Mouse (Mus musculus): ENCODE measurements around the gene Tpcn1. TPM values are rescaled to one million over a fixed set of nuclear protein-coding genes. Genes with fewer than 3 reads are reported as not detected.
A peak's percentile ranks its signal among the peaks of the same experiment; 100 is the strongest.

The Tpcn1 gene
- total RNA-seq (2022): 10 to 100 TPM; 33.9 to 44.5 (median 40.0) TPM

DNA sequence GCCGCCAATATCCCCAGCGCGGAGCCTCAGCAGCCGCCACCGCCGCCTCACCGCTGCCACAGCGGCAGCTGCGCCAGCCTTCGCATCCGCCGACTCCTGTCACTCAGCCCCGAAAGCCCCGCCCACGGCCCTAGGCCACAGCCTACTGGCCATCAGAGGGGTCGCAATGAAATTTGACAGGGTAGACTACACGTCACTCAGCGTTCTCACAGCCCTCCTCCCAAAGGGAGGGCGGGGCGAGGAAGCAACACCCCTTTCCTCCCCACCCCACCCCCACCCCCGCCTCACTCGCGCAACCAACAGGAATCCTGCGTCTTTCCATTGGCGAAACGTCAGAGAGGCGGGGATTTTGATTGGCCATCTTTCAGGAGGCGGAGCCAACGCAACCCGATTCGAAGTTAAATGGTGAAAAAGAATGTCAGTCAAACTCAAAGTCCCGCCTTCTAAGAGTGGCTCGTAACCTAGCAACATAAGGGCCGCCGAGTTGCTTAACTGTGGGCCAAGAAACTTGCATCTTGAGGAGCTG lies at the start of gene Tpcn1, which contains the start of gene Iqcd:
Gene Tpcn1 (minus strand): TSS at position 105 of the 526 bp plus-strand sequence.
Gene Iqcd (plus strand): TSS at position 448 of the 526 bp plus-strand sequence.
- peak; percentile 99 for DNase-seq

DNA sequence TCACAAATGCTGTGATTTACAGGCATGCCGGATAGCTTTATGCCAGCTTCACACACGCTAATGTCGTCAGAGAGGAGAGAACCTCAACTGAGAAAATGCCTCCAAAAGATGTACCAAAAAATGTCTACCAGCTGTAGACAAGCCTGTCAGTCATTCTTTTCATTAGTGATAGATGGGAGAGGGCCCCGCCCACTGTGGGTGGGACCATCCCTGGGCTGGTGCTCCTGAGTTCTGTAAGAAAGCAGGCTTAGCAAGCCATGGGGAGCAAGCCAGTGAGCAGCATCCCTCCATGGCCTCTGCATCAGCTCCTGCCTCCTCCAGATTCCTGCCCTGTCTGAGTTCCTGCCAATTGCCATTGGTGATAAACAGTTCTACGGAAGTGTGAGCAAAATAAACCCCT lies 47.2 kb upstream of the Tpcn1 start:
- no peak for DNase-seq

DNA sequence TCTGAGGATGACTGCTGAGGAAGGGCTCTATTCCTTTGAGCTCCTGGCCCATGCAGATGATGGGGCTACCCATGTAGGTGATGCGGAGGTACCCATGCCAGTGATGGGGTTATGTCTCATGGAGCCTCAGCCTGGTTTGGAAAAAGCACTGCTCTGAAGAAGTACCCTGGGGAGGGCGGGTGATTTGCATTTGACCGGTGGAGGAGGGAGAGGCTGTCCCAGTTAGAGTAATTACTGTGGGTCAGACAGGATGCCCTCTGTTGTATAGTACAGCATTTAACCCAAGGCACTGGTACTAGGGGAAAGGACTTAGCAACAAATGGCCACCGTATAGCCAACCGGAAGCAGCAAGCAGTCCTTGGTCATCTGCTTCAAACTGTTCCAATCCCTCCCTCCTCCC lies 46.4 kb upstream of the Tpcn1 start:
- DNase-seq: no peak

DNA sequence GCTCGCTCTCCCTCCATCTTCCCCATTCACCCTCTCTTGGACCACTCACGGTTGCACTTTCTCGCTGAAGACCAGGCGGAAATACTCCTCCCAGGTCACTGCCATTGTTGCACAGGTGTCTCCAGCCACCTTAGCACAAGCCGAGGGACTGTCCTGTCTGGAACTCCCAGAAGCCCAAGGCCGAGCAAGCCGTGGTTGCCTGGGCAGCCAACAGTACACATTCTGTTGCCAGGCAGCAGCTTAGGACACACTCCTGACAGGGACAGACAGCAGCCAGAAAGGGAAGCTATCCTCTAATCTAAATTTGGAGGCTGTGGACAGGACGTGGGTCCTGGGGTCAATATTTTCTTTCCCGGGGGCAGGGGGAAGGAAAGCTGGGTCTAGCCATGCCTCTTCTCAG lies 45.7 kb upstream of the Tpcn1 start, which contains the start of gene Cfap73:
Gene Cfap73 (minus strand): TSS at position 105 of the 400 bp plus-strand sequence.
- no peak for DNase-seq

DNA sequence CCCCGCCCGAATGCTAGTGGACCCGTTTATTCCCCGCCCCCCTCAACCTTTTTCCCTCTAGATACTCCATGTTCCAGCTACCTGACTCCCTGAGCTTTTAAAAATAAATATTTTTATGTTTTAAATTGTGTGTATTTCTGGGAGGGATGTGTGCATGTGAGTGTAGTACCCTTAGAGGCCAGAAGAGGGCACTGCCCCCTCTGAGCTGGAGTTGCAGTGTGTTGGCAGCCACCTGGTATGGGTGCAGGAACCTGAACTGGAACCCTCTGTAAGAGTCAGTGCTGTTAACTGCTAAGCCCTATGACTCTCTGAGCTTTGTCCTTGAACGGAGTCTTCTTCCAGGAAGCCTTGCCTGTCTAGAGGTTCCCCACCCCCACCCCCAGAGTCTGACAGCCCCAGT lies 43.4 kb upstream of the Tpcn1 start:
- no peak for DNase-seq

DNA sequence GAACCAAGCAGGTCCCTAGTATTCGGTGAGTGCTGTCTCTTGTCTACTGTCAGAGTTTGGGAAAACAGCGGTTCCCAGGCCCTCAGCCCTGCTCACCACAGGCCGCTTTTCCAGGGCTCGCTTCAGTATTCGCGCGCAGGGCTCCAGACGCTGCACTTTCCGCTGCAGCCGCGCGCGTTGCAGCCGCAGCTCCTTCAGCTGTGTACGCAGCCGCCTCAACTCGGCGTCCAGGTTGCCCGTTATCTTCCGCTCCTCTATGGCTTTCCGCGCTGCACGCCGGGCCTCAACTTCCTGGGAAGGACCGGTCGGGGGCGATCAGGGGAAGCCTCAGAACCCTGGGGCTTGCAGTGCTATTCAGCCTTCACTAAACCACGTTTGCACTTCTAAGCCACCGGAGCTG lies 42.7 kb upstream of the Tpcn1 start:
- no peak for DNase-seq

DNA sequence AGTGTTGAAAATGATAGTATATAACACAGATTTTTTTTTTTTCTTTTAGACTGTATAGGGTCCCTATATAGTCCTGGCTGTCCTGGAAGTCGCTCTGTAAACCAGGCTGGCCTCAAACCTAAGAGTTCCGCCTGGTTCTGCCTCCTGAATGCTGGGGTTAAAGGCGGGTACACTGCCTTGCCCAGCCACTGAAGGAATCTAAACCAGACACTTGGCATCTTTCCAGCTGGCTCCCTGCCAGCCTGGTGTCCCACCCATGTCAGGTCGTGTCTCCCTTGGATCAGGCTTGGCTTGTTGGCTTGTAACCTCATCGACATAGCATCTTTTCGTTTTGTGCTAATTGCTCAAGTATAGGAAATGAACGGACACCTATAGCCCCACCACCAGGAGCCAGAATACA lies 40.2 kb upstream of the Tpcn1 start:
- no peak for DNase-seq

DNA sequence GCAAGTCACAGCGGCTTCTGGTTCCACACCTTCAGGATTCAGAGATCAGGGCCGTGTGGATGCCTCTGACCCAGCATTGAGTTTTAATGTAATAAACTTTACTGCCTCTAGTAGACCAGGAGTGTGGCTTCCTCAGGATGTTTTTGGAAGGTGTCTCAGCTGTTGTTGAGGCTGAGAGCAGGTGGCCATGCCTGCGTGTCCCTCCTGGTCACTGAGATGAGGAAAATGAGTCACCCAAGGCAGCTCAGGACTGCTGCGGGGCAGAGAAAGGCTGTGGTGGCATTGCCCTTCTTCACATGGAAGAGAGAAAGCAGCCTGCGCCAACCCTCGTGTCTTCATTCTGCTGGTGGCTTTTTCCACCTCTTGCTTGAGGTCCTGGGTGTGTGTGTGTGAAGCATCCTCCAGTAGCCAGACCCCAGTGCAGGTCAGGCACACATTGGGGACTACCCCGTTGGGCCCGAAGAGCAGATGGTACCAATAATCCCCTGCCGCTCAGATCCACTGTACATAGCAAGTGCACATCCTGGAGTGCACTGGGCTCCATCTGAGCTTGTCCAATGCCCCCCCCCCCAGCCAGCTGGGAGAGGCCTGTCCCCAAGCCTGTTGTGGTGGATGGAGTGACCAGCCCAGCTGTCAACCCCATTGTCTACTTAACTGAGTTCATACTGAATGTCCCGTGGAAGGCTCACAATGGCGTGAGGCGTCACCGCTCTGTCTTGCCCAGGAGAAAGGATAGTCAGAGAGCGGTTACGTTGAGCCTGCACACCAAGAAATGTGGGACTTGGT lies 39.2 kb upstream of the Tpcn1 start:
- DNase-seq: no peak

DNA sequence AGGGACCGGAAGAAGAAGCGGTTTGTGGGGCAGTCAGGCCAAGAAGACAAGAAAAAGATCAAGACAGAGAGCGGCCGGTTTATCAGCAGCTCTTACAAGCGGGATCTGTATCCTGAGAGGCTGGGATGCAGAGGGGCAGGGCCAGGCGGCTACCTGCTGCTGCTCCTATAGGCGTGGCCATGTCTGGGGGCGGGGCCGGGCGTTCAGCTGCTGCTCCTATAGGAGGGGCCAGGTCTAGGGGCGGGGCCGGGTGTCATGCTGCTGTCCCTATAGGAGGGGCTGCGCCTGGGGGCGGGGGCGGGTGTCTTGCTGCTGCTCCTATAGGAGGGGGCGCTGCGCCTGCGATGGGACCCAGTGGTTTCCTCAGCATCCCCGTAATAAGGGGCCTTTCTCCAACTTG lies 37.9 kb upstream of the Tpcn1 start:
- DNase-seq: no peak

DNA sequence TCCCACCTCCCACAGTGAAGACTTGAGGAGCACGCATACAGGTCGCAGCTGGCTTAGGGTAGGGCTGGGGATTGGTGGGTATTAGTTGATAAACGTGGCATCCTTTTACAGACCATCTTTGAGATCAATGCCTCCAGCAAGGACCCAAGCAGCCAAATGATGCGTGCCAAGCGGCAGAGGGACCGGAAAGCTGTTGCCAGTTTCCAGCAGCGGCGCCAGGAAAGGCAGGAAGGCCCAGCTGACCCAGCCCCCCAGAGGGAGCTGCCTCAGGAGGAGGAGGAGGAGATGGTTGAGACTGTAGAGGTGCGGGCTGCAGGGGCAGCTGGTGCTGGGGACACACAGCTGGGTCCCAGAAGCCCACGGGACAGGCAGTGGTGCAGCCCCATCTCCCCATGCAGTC lies 36.0 kb upstream of the Tpcn1 start:
- DNase-seq: no peak

DNA sequence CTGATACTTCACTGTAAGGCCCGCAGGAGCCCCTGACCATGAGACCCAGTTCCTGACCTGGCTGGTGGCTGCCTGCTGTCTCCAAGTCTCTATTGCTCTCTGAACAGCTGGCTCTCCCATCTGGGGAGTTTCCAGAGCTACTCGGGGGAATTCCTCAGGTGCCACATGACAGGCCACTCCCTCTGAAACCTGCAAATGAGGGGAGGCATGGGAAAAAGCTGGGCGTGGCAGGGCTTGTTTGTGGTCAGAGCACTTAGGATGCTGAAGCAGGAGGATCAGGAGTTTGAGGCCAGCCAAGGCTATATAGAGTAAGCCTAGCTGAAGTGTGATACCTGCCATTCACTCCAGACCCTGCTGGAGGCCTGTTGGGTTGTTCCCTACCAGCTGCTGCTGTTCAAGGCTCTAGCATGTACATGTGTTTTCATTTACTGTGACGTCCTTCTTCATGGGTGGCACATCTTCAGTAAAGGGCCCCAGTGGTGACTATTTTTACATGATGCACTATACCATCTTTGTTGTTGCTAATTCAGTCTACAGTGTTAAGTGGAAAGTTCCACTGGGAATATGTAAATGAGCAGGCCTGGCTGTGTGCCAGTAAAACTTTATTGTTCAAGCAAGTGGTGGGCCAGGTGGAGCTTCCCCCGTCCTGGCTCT lies 33.9 kb upstream of the Tpcn1 start:
- DNase-seq: no peak

DNA sequence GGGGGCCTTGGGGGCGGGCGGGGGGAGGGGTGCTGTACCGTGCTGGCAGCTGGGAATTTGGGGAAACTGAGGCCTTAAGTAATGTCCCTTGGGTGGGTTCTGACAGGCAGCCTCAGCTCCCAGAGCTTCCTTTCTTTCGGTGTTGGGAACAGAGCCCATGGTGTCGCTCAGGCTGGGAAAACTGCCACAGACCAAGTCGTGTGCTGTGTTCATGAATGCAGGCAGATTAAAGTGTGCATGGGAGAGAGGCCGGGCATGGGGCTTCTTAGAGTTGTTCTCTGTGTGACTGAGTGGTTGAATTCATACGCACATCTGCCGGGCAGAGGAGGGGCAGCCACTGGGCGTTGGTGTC lies 33.3 kb upstream of the Tpcn1 start:
- no peak for DNase-seq

DNA sequence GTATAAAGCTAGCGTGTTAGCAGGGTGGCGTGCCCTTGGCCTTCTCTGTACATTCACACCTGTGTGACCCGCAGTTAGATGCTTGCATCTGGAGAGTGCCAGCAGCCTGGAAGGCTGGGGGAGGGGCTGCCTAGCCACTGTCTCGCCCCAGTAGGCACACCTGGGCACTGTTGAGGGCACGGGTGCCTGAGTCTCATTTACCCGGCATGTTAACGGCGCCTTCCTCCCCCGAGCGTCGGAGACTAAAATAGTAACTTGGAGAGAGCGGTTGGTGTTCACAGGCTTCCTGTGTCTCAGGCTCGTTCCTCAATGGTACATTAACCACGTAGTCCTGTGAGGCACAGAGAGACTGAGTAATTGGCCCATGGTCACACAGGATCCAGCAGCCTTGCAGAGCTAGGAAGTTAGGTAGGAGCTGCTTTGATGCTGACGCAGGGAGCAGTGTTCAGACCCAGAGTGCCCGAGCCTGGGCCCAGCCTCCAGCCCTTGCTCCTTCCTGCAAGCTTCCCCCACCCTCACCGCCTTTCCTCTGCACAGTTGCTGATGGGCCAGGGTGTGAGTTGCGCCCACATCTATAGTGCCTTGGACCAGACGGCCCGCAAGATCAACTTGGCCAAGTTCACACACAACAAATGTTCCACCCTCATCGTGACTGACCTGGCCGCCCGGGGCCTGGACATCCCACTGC lies 32.7 kb upstream of the Tpcn1 start:
- no peak for DNase-seq

DNA sequence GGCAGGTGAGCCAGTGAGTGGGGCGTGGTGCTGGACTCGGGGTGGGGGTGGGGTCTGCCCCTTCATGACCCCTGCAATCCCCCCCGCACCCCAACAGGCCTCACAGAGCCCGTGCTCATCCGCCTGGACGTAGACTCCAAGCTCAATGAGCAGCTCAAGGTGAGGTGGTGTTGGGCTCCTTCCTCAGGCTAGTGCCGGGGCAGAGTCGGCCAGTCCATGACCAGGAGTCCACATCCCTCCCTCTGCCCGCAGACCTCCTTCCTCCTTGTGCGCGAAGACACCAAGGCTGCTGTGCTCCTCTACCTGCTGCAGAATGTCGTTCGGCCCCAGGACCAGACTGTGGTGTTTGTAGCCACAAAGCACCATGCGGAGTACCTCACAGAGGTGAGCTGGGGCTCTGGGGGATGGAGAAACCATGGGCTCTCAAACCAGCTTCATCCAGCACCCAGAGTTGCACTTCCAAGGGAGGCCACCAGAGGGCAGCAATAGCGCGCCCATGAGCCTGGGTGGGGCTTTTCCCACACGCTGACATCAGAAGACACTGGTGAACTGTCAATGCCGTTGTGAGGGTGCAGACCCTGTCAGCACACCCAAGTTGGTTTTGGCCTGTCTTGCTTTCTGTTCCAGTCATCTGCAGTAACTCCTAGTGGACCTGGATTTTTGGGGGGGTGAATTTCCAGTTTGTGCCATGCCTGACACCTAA lies 32.1 kb upstream of the Tpcn1 start:
- DNase-seq: no peak

DNA sequence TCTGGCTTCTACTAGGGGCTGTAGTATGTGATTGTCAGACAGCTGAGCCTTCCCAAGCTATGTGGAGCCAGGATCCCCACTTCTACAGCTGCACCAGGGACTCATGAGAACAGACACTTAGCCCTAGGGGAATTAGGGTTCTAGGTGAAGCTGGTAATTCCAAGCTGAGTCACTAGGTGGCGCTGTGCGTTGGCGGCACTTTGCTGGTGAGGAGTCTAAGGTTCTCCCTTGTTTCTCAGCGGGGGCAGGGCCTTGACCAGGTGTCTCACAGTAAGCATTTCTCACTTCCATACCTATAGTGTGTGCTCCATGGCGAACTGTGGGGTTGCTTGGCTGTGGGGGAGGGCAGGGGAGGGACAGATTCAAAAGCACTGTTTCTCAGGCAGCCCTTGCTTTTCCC lies 30.7 kb upstream of the Tpcn1 start:
- no peak for DNase-seq

DNA sequence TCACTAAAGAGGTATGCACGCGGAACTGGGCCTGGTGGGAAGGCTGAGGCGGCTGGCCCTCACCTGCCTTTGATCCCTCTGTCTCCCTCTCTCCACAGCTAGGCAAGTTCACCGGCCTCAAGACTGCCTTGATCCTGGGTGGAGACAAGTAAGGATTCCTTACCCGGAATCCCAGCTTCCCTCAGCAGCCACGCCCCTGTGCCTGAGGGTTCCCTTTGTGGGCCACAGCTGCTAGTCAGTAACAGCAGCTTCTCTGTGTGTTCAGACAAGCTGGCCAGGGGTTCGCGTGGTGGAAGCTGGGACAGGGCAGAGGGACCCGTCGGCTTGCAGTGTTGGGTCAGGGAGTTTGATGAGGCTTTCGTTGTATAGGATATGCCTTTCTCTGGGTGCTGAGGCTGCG lies 30.3 kb upstream of the Tpcn1 start:
- no peak for DNase-seq

DNA sequence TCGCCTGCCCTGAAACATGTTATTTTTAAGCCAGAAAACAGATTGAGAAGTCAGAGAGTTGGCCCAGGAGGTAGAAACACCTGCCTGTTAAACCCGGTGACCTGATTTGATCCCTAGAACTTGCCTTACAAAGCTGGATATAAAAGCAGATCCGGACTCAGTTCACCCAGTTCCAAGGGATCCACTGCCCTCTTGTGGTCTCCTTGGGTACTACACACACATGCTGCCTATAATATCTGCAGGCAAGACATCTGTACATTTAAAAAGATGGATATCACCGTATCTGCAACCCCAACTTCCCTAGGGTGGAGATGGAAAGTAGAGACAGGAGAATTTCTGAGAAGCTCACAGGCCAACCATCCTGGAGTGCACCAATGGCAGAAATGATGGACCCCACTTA lies 27.4 kb upstream of the Tpcn1 start:
- DNase-seq: no peak

DNA sequence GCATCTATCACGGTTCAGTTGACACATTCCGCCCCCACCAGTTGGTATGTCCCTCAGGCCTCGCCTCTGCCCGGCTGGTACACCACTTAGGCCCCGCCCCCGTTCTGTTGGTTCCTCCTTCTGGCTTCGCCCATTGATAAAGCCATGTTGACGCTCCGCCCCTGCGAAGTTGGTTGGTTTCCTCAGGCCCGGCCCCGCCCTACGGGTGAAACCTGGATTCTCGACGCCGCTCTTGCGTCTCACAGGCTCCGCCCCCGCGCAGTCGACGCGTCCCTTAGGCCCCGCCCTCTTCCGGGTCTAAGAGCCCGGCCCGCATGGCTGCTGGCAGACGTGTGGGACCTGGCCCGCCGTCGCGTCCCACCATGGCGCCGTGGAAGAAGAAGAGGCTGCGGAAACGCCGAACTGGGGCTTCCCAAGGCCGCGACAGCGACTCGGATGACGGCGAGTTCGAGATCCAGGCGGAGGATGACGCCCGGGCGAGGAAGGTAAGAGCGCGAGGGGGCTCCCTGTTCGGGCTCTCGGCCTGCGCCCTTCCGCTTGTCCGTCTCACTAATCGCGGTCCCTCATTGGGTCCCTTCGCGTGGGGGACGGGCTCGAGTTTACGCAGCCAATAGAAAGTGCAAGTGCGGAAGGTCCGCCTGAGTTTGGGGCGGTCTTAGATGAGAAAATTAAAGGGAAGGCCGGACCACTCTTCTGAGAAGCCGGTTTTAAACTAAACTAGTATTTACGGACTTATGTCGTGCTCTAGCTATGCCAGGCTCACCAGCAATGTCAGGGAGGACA lies 24.5 kb upstream of the Tpcn1 start:
- DNase-seq: peak; percentile 100

DNA sequence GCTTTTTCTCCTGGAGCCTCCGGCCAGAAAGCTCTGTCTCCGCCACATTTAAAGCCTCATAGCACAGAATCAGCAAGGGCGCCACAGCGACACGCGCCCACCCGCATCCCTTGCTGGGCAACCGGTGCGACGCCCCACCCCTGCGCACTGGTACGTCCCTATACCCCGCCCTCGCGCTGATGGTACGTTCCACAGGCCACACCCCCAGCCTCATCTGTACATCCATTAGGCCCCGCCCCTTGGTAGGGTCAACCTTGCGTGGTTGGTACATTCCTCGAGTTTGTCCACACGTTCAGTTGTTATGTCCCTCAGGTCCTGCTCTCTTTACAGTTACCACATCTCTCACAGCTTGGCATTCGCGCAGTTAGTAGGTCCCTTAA lies 24.0 kb upstream of the Tpcn1 start, which contains the start of the genes Rita1 and Ddx54:
Gene Rita1 (minus strand): TSS at position 148 of the 380 bp plus-strand sequence.
Gene Ddx54 (plus strand): TSS at position 298 of the 380 bp plus-strand sequence.
- DNase-seq: peak; percentile 95

DNA sequence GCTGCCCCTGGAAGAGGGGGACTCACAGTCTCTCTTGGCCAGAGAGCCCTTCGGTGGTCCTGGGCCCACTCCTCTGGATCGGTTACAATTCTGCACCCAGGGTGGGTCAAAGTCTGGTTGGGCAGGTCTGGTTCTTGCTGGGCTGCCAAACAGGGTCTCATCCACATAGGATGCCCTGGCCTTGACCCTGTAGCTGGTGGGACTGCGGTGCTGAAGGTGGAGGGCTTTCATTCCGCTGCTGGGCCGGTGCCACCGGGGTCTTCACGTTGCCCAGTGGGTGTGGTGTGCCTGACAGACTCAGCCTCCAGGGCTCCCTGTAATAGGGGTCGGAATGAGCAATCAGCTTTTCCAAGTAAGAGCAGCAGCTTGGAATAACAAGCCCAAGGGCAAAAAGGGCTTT lies 22.9 kb upstream of the Tpcn1 start:
- DNase-seq: no peak

DNA sequence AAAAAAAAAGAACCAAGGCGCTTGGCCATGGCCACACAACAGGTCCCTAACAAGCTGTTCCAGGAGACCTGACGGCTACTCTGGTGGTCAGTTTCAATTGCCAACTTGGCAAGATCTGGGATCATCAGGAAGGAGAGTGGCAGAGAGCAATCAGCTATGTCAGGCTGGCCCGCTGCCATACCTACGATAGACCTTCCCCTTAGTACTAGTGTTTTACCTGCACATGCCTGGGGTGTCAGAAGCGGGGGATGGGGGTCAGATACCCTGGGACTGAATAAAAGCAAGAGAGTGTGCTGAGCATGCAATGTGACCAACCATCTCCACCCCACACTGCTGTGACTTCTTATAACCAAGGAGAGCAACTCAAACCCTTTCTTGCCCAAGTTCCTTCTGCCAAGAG lies 22.4 kb upstream of the Tpcn1 start:
- no peak for DNase-seq

All from adrenal gland, adult 8-10 months (tissue).